Mouse (Mus musculus) hindbrain, embryonic 10.5 days (tissue): ENCODE measurements around the gene Mdfic. TPM values are rescaled to one million over a fixed set of nuclear protein-coding genes. Genes with fewer than 3 reads are reported as not detected.

ENCODE experiments used
- DNase-seq: peaks from one replicate; pipeline ENCODE4 v3.0.0-alpha.2; 2017; ENCODE audit warnings: low spot score
- H3K27ac ChIP-seq: fragments of 300-500 bp; sonication (generic); 2 replicates; pipeline ENCODE4 v1.5.1; 2016; ENCODE audit warnings: mild to moderate bottlenecking, moderate library complexity
- H3K27me3 ChIP-seq: fragments of 300-500 bp; sonication (generic); 2 replicates; pipeline ENCODE4 v1.6.1; 2016; ENCODE audit warnings: mild to moderate bottlenecking; ENCODE audit not compliant: poor library complexity, insufficient read depth, severe bottlenecking
- H3K36me3 ChIP-seq: fragments of 300-500 bp; sonication (generic); 2 replicates; pipeline ENCODE4 v1.6.1; 2016; ENCODE audit warnings: mild to moderate bottlenecking, moderate library complexity
- H3K4me1 ChIP-seq: fragments of 300-500 bp; sonication (generic); replicated peaks from 2 replicates; pipeline ENCODE4 v1.6.1; 2016; ENCODE audit warnings: mild to moderate bottlenecking
- H3K4me3 ChIP-seq: fragments of 300-500 bp; sonication (generic); 2 replicates; pipeline ENCODE4 v1.5.1; 2016; ENCODE audit warnings: mild to moderate bottlenecking, moderate library complexity
- H3K9me3 ChIP-seq: fragments of 300-500 bp; sonication (generic); 2 replicates; pipeline ENCODE4 v1.6.1; 2016; ENCODE audit warnings: mild to moderate bottlenecking, moderate library complexity
- WGBS: fragments of 180-500 bp; shearing (Covaris S2); methylation state at CpG from one replicate; pipeline ENCODE4 v1.1.7; 2016; 5-methylcytosine and 5-hydroxymethylcytosine counted together
- polyA plus RNA-seq: library from polyadenylated mRNA; unstranded; fragments of >200 nt; fragmentation: Nextera tagmentation; extraction: Ambion mirVana; gene quantifications from 2 replicates; pipeline ENCODE4 v1.2.1, GENCODE M21; 2016

The Mdfic gene
- polyA plus RNA-seq, 1 experiment from 2014 or later: 4.5 TPM

DNA sequence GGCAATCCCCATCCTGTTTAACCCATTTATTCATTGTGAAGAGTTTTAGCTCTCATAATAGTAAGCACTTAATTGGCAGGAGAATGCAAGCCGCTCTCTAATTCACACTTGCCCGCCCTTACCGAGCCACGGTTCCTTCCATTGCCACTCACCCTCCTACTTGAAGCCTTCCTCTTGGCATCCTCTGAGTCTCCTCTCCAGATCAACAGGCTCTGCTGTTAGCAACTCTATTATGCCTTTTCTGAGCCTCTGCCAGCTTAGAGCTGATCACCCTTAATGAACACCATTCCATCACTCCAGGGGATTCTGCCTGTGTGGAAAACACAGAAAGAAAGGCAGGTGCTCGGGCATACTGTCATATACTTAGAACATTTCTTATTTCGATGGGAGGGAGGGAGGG lies 24.9 kb downstream of the Mdfic start:
- no peak overlapping the region for H3K27ac ChIP-seq
- DNase-seq: no peak
- WGBS: 81% methylated on average over 6 of the region's 6 CpGs
- no peaks in the 10 kb centered on the region for H3K36me3 ChIP-seq
- H3K9me3 ChIP-seq: no peaks in the 10 kb centered on the region
- no peak overlapping the region for H3K4me3 ChIP-seq
- peaks cover 9% of the 10 kb centered on the region; the same call in 1 of the 2 replicates for H3K4me1 ChIP-seq
- no peaks in the 10 kb centered on the region for H3K27me3 ChIP-seq

DNA sequence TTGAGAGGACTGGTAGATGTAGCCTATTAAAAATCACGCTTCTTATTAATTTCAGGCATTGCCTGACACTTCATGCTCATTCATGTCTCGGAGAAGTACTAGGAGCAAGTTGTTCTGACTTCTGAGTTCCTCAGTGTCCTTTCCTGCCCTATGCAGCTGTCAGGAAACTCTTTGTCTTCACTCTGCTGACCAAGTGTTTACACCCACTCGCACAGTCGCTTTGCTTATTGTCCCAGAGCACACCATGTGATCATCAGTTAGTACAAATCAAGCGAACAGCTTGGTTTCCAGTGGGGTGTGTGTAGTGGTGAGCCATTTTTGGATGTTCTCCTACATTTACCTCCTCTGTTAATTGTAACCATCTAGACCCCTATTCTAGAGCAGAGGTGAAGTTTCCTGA lies 25.4 kb downstream of the Mdfic start:
- Histone ChIP-seq H3K4me3 (no peak overlapping the region), H3K9me3 (no peaks in the 10 kb centered on the region), H3K4me1 (peaks cover 9% of the 10 kb centered on the region; the same call in 1 of the 2 replicates), H3K27me3 (no peaks in the 10 kb centered on the region), H3K36me3 (no peaks in the 10 kb centered on the region), H3K27ac (no peak overlapping the region)
- 82% methylated on average over 5 of the region's 5 CpGs for WGBS
- no peak for DNase-seq

GRCm38 (mm10) chr6:15747396-15748155 lies 27.1 kb downstream of the Mdfic start:
- no peak overlapping the region for H3K27ac ChIP-seq
- H3K4me1 ChIP-seq: peaks cover 9% of the 10 kb centered on the region; the same call in 1 of the 2 replicates
- WGBS: 95% methylated on average over 5 of the region's 5 CpGs
- no peaks in the 10 kb centered on the region for H3K9me3 ChIP-seq
- no peak overlapping the region for H3K4me3 ChIP-seq
- no peak for DNase-seq
- no peaks in the 10 kb centered on the region for H3K27me3 ChIP-seq
- H3K36me3 ChIP-seq: no peaks in the 10 kb centered on the region

GRCm38 (mm10) chr6:15748236-15748635 lies 27.8 kb downstream of the Mdfic start:
- WGBS: 98% methylated on average over 1 of the region's 1 CpGs
- Histone ChIP-seq H3K4me1 (peaks cover 7% of the 10 kb centered on the region; the same call in 1 of the 2 replicates), H3K36me3 (no peaks in the 10 kb centered on the region), H3K27me3 (no peaks in the 10 kb centered on the region), H3K4me3 (no peak overlapping the region), H3K9me3 (no peaks in the 10 kb centered on the region), H3K27ac (no peak overlapping the region)
- DNase-seq: no peak

DNA sequence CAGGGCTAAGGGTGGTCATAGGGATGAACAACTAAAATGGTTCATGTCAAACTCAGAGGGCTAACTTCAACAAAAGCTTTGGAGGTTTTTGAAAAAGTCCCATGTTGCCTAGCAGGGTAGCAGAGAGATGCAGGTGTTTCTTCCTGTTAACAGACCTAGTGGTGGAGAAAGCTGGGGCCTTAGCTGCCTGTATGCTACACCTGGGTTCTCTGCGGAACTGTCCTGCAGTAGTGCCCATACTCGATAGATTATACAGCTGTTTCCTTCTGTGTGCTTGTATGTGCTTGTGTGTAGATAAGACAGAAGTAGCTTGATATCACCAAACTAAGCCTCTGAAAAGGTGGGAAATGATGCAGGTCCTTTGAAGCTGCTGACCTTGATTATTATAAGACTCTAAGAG lies 28.5 kb downstream of the Mdfic start:
- 93% methylated on average over 2 of the region's 2 CpGs for WGBS
- DNase-seq: no peak

DNA sequence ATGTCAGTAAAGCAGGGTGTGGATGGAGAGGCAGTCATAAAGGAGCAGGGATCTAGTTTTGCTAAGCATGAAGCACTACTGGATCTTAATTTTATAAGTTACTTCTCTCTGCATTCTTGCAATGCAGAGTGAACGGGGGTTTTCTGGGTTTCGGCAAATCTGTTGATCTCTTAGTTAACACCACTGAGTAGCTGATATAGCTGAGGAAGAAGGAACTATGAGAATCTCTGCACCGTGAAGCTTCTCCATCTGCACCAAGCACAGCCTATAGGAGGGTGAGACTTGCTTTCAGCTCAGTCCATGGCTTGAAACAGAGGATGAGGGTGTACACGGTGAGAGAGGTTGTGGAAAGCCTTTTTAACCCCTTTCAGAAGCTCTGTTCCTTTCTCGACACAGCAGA lies 29.6 kb downstream of the Mdfic start:
- 86% methylated on average over 5 of the region's 5 CpGs for WGBS

More for the DNA sequence above, 28.5 kb downstream of the Mdfic start:
- Histone ChIP-seq H3K36me3 (no peaks in the 10 kb centered on the region), H3K4me3 (no peak overlapping the region), H3K9me3 (no peaks in the 10 kb centered on the region), H3K27me3 (no peaks in the 10 kb centered on the region), H3K27ac (no peak overlapping the region), H3K4me1 (no peaks in the 10 kb centered on the region)

GRCm38 (mm10) chr6:15751375-15751774 lies 30.9 kb downstream of the Mdfic start:
- Histone ChIP-seq H3K36me3 (no peaks in the 10 kb centered on the region), H3K4me3 (no peak overlapping the region), H3K27me3 (no peaks in the 10 kb centered on the region), H3K9me3 (no peaks in the 10 kb centered on the region), H3K4me1 (no peaks in the 10 kb centered on the region), H3K27ac (no peak overlapping the region)
- WGBS: 86% methylated on average over 2 of the region's 2 CpGs
- no peak for DNase-seq

More for the DNA sequence above, 29.6 kb downstream of the Mdfic start:
- Histone ChIP-seq H3K4me3 (no peak overlapping the region), H3K4me1 (no peaks in the 10 kb centered on the region), H3K27me3 (no peaks in the 10 kb centered on the region), H3K27ac (no peak overlapping the region), H3K36me3 (no peaks in the 10 kb centered on the region), H3K9me3 (no peaks in the 10 kb centered on the region)
- no peak for DNase-seq

- 89% methylated on average over 5 of the region's 5 CpGs for WGBS
- no peak overlapping the region for H3K27ac ChIP-seq
- DNase-seq: no peak
- no peaks in the 10 kb centered on the region for H3K9me3 ChIP-seq
- H3K4me1 ChIP-seq: no peaks in the 10 kb centered on the region
- no peaks in the 10 kb centered on the region for H3K27me3 ChIP-seq
- no peak overlapping the region for H3K4me3 ChIP-seq
- H3K36me3 ChIP-seq: no peaks in the 10 kb centered on the region
Measured at GRCm38 (mm10) chr6:15752160-15752559, 31.7 kb downstream of the Mdfic start.

- no peak overlapping the region for H3K27ac ChIP-seq
- H3K36me3 ChIP-seq: no peaks in the 10 kb centered on the region
- DNase-seq: no peak
- no peaks in the 10 kb centered on the region for H3K9me3 ChIP-seq
- no peaks in the 10 kb centered on the region for H3K27me3 ChIP-seq
- H3K4me1 ChIP-seq: no peaks in the 10 kb centered on the region
- no peak overlapping the region for H3K4me3 ChIP-seq
Measured at GRCm38 (mm10) chr6:15753208-15753607, 32.7 kb downstream of the Mdfic start.

DNA sequence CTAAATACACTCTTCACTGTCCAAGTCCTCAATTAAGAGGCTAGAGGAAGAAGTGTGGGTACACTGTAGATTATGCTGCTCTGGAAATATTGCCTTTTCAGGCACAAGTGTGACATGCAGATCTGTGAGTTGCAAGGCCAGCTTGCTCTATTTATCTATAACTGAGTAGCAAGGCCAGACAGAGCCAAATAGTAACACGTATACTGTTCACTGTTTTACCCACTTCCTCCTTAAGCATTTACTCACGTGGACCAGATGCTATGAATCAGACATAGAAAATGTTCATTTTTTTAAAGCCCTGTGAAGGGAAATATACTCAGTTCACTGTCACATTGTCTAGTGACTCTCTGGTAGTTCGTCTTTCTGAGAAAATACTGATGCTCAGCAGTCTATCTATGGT lies 37.9 kb downstream of the Mdfic start:
- no peak overlapping the region for H3K27ac ChIP-seq
- 0 out of 2 replicates have a peak, but pooled peaks cover 3% of the 10 kb centered on the region for H3K4me1 ChIP-seq
- WGBS: 80% methylated on average over 3 of the region's 3 CpGs
- H3K4me3 ChIP-seq: no peak overlapping the region
- DNase-seq: no peak
- H3K27me3 ChIP-seq: no peaks in the 10 kb centered on the region
- no peaks in the 10 kb centered on the region for H3K9me3 ChIP-seq
- no peaks in the 10 kb centered on the region for H3K36me3 ChIP-seq

DNA sequence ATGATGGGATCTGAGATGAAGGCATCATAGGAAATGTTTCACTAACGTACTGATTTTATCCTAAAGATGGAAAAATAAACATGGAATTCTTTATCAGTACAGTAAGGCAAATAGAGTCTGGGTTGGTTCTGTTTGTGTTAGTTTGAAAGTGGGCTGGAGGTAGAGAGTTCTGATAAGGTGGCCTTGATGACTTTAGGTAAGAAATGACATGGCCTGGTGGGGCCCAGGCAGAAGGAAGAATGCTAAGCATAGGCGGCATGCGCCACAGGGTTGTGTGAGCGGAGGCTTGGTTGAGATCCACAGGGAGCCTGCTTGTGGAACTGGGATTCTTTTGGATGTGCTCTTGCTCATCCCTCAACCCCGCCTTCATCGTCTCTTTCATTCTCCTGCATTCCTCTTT lies 40.3 kb downstream of the Mdfic start:
- DNase-seq: no peak
- no peak overlapping the region for H3K27ac ChIP-seq
- no peaks in the 10 kb centered on the region for H3K27me3 ChIP-seq
- H3K4me1 ChIP-seq: 0 out of 2 replicates have a peak, but pooled peaks cover 3% of the 10 kb centered on the region
- WGBS: 54% methylated on average over 6 of the region's 6 CpGs
- H3K9me3 ChIP-seq: no peaks in the 10 kb centered on the region
- H3K4me3 ChIP-seq: no peak overlapping the region
- H3K36me3 ChIP-seq: no peaks in the 10 kb centered on the region

DNA sequence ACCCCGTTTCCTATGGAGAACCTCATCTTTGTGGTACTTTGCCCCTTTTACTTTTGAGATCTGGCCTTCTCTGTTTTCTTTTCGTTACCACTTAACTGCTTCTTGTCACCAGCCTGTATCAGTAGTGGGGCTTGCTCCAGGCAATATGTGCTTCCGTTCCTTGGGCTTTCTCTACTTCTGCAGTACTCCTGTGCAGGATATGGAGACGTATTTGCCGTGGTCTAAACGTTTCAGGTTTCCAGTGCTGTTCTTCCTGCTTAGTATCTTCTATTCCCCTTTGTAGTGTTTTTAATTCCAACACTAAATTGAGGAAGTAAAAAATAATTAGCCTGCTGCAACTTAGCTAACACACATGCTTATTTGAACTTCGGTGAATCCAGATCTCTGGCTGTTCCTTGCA lies 43.6 kb downstream of the Mdfic start:
- no peak overlapping the region for H3K27ac ChIP-seq
- no peaks in the 10 kb centered on the region for H3K36me3 ChIP-seq
- no peak overlapping the region for H3K4me3 ChIP-seq
- no peaks in the 10 kb centered on the region for H3K9me3 ChIP-seq
- WGBS: 80% methylated on average over 7 of the region's 7 CpGs
- H3K27me3 ChIP-seq: no peaks in the 10 kb centered on the region
- H3K4me1 ChIP-seq: 0 out of 2 replicates have a peak, but pooled peaks cover 3% of the 10 kb centered on the region
- no peak for DNase-seq

DNA sequence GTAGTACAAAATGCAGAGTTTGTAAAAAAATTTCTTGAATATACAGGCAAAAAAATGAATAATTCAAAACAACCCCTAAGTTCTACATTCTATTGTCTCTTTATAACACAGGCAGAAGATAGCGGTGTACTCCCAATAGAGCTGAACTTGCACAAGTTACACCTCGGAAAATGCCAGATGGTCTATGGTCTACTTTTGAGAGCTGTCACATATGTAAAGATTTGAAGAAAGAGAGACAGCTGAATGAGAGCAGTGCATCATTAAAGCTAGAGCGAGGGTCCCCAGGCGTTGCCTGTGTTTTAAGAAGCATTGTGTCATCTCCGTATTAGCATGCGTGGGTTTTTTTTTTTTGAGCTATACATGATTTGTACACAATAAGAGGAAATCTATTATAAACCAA lies 47.0 kb downstream of the Mdfic start:
- no peaks in the 10 kb centered on the region for H3K4me1 ChIP-seq
- H3K27me3 ChIP-seq: no peaks in the 10 kb centered on the region
- 63% methylated on average over 6 of the region's 6 CpGs for WGBS
- DNase-seq: no peak
- no peak overlapping the region for H3K27ac ChIP-seq
- 0 out of 2 replicates have a peak, but pooled peaks cover 4% of the 10 kb centered on the region for H3K36me3 ChIP-seq
- H3K4me3 ChIP-seq: no peak overlapping the region
- no peaks in the 10 kb centered on the region for H3K9me3 ChIP-seq
